Comparison of ENCODE assay signal across 9 mouse cellular contexts in the genomic region with DNA sequence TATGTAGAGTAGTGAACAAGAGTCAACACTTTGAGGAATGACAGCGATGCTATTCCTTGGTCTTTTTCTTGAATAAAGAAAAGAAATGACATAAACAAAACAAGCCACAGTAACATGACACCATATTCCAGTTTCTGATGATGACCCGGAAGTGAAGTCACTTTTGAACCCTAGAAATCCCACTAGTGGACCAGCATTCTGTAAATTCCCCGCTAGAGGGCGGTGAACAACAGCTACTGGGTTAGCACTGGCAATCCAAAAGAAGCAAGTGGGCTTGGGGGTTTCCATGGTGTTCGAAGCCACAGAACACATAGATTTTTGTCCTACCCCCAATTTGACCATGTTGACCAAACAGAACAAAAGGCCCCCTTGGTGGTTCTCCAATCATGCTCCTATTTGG.
DNase-seq lines count a peak whose midpoint lies in the region; ATAC-seq and TF ChIP-seq lines count a peak whose summit lies in the region.
"Had no signal": no experiment of that assay in that cellular context is flagged by ENCODE, and none has a peak within 500 bp of the region (broad histone marks: within the 10 kb centered on the region; RNA-seq: fewer than 3 reads in every experiment).

No protein-coding gene starts in this region.

- H3K4me1 ChIP-seq in intestine, postnatal 0 days (replicated peaks; ENCODE audit: control insufficient read depth, insufficient read depth, low read length): no peaks in the 10 kb centered on the region
- peaks cover 6% of the 10 kb centered on the region; the same call in 1 of the 2 replicates for H3K4me1 ChIP-seq in intestine, embryonic 16.5 days (ENCODE audit: control insufficient read depth, insufficient read depth, low read length)
- 0 out of 4 replicates have a peak, but pooled peaks cover 0 to 2% of the 10 kb centered on the region in 2 experiments for H3K4me1 ChIP-seq in ES-E14 (ENCODE audit: control insufficient read depth in 2 of 2, insufficient read depth in 2 of 2, low read length in 2 of 2, poor library complexity in 1 of 2)

- H3K9me3 ChIP-seq in intestine, postnatal 0 days (ENCODE audit: control insufficient read depth): no peaks in the 10 kb centered on the region
- H3K9me3 ChIP-seq in intestine, embryonic 16.5 days (ENCODE audit: control insufficient read depth, low read length): no peaks in the 10 kb centered on the region
- no peaks in the 10 kb centered on the region for H3K9me3 ChIP-seq in ES-E14 (ENCODE audit: control insufficient read depth, insufficient read depth, low read depth, low read length)
- H3K9me3 ChIP-seq: embryonic facial prominence, embryonic 15.5 days had no signal

- peaks cover 39% of the 10 kb centered on the region for H3K36me3 ChIP-seq in intestine, postnatal 0 days (ENCODE audit: control insufficient read depth, insufficient read depth)
- 0 out of 2 replicates have a peak, but pooled peaks cover 3% of the 10 kb centered on the region for H3K36me3 ChIP-seq in intestine, embryonic 16.5 days (ENCODE audit: control insufficient read depth, insufficient read depth, low read length)
- no peaks in the 10 kb centered on the region for H3K36me3 ChIP-seq in ES-E14 (ENCODE audit: control insufficient read depth, insufficient read depth, low read length, poor library complexity, severe bottlenecking)

- in situ Hi-C loops in ES-E14 (cut with MboI; ENCODE audit: low sequenced_read_pairs in 2 of 2, unreplicated experiment in 2 of 2): no loop called here

- H3K4me3 ChIP-seq in intestine, postnatal 0 days (ENCODE audit: low read depth, low read length): no peak overlapping the region
- H3K4me3 ChIP-seq in intestine, embryonic 16.5 days (ENCODE audit: low read length): no peak overlapping the region
- no peak overlapping the region for H3K4me3 ChIP-seq in ES-E14 (ENCODE audit: insufficient read depth in 1 of 2, low read depth in 1 of 2, low read length in 2 of 2, poor library complexity in 1 of 2, severe bottlenecking in 1 of 2)
- H3K4me3 ChIP-seq: embryonic facial prominence, embryonic 15.5 days had no signal

- peak; percentile 89 for TF ChIP-seq CTCF in intestine, postnatal 0 days (IDR thresholded peaks at IDR 0.05; ENCODE audit: low read depth)

- peak; percentile 76 for DNase-seq in ES-E14 (ENCODE audit: low read depth, low spot score)
- DNase-seq in c-Kit-positive CD71-positive TER-119-negative erythroid progenitor cells, embryonic 14.5 days (ENCODE audit: low read depth): peak; percentile 53
- DNase-seq in layer of hippocampus, postnatal 14 days (ENCODE audit: low spot score in 2 of 2): peak; percentile 68 to 71
- DNase-seq in lung, postnatal 4 days: peak; percentile 57 to 84
- DNase-seq in thymus, postnatal 0 days (ENCODE audit: low spot score): peak; percentile 85

- WGBS in intestine, postnatal 0 days: 28% methylated on average over 5 of the region's 5 CpGs
- WGBS in intestine, embryonic 16.5 days: 32% methylated on average over 5 of the region's 5 CpGs

- H3K27ac ChIP-seq in intestine, postnatal 0 days (ENCODE audit: low read depth, low read length): no peak overlapping the region
- H3K27ac ChIP-seq in intestine, embryonic 16.5 days (ENCODE audit: low read length): no peak overlapping the region
- no peak overlapping the region for H3K27ac ChIP-seq in ES-E14 (ENCODE audit: insufficient read depth, low read depth, low read length, poor library complexity, severe bottlenecking)
- H3K27ac ChIP-seq: embryonic facial prominence, embryonic 15.5 days had no signal

- no peak for ATAC-seq in intestine, postnatal 0 days
- ATAC-seq in intestine, embryonic 16.5 days: no peak
- peak; percentile 17; the same call in 1 of the 2 replicates for ATAC-seq in granulocyte monocyte progenitor cell, adult 5-6 weeks (replicated peaks; ENCODE audit: poor library complexity, severe bottlenecking)

- no peak overlapping the region for H3K4me2 ChIP-seq in intestine, postnatal 0 days (replicated peaks; ENCODE audit: low read depth)
- no peak overlapping the region for H3K4me2 ChIP-seq in intestine, embryonic 16.5 days (ENCODE audit: low read depth, low read length)
- H3K4me2 ChIP-seq: embryonic facial prominence, embryonic 15.5 days had no signal

- H3K9ac ChIP-seq in intestine, postnatal 0 days (ENCODE audit: low read depth, low read length): no peak overlapping the region
- no peak overlapping the region for H3K9ac ChIP-seq in intestine, embryonic 16.5 days (ENCODE audit: low read depth, low read length)
- no peak overlapping the region for H3K9ac ChIP-seq in ES-E14 (ENCODE audit: insufficient read depth, low read depth, low read length, poor library complexity, severe bottlenecking)
- H3K9ac ChIP-seq: embryonic facial prominence, embryonic 15.5 days had no signal

- H3K27me3 ChIP-seq in intestine, postnatal 0 days (replicated peaks; ENCODE audit: control insufficient read depth, insufficient read depth, low read length): no peaks in the 10 kb centered on the region
- H3K27me3 ChIP-seq in intestine, embryonic 16.5 days (replicated peaks; ENCODE audit: control insufficient read depth, insufficient read depth, low read length): no peaks in the 10 kb centered on the region
- H3K27me3 ChIP-seq: embryonic facial prominence, embryonic 15.5 days had no signal

TF ChIP-seq in ES-E14, 5 proteins besides CTCF, POLR2A, EP300 and RAD21:
- TF ChIP-seq ZC3H11A (IDR thresholded peaks at IDR 0.05; ENCODE audit: borderline replicate concordance, low read depth, low read length) (peak; percentile 36; the same call in 1 of the 2 replicates), MAFK (IDR thresholded peaks at IDR 0.05; ENCODE audit: insufficient read depth, low read depth, low read length) (no peak)
